Mouse (Mus musculus): ENCODE results near the gene Rpusd1. TPM values are rescaled to one million over a fixed set of nuclear protein-coding genes. Genes with fewer than 3 reads are reported as not detected.
"Not testable (repeated sequence)": the region's sequence is repeated elsewhere in the genome, so short reads cannot be mapped to it uniquely, and the experiment has no call there.

Gene Rpusd1
- total RNA-seq, 2 experiments from 2014 or later = 46.9 to 48.7 TPM

DNA sequence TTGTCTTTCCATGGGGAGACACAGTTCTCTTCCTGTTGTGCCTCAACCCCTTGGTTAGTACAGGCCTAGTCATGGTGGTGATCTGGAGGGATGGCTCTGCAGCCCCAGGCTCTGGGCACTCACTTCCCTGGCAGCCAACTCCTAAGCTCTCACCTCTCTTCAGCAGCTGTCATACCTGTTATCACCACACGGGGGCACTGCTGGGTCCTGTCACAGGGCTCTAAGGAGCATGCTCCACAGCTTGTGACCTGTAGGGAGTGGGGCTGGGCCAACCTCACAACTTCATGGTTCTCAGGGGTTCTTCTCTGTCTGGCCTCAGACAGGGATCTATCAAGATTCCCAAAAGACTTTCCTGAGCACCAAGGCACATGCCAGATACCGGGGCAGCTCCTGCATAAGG is 4.6 kb downstream of the Rpusd1 start:
- DNase-seq (ENCODE audit: low spot score in 2 of 2) = peak; percentile 86 to 89
- intact Hi-C loops (cut with DNase I) = loop anchor here (1.0 to 5.0 kb wide), 2 partner anchors 40 to 69 kb away; partner anchors contain the start of gene Narfl

DNA sequence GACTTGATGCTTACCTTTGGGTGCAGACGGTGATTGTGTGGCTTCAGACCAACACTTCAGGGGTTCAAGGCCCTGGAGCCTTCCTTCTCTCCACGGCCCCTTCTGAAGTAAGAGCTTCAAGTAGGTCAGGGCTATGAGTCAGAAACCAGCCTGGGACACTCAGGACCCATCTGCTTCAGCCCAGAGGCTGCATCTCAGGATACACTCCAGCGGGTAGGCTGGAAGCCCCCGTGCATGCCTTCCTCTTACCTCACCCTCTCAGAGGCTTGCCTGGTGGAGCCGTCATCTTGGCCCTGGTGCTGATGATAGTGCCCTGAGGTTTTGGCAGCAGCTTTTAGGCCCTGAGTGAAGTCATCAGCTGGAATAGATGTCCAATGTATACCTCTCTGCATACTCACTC is 7.8 kb downstream of the Rpusd1 start:
- DNase-seq (ENCODE audit: low spot score in 2 of 2) = no peak
- intact Hi-C loops (cut with DNase I) = no loop called here

DNA sequence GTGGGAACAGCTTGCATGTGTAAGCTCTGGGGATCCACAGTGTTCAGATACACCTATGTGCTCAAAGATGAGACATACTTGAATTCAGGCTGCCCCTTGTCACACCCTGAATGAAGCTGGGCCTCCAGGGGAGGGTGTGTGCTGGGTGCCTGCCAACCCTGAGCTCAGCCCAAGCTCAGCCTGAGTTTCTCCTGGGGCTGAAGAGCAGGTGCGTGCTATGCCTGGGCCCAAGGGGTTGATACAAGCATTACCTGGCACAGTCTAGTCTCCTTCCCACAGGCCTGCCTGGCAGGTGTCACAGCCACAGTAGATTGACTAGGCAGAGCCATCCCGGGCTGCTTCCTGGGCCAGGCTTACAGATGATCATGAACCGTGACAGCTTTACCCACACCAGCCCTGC is 8.3 kb downstream of the Rpusd1 start, which contains the start of gene Mslnl:
TSS of gene Mslnl (plus strand) at position 298 of the 400 bp plus-strand sequence.
- intact Hi-C loops (cut with DNase I) = no loop called here
- no peak for DNase-seq (ENCODE audit: low spot score in 2 of 2)

DNA sequence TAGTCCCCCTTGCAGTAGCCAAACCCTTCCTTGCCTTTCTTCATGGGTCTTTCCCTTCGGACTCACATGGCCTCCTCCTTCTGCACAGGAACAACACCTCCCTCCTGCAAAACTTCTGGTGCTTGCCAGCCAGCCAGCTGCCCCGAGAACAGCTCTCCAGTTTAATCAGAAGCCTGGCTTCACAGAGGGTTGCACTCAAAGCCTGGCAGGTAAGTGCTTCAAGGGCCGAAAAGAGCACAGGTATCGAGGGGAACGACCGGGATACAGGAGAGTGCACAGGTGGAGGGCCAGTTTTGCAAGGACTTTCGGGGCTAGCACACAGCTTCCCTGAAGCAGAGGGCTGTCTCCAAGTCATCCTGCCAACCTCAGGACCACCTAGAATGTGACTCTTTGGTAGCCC is 11.4 kb downstream of the Rpusd1 start:
- no peak for DNase-seq (ENCODE audit: low spot score in 2 of 2)
- intact Hi-C loops (cut with DNase I) = no loop called here

DNA sequence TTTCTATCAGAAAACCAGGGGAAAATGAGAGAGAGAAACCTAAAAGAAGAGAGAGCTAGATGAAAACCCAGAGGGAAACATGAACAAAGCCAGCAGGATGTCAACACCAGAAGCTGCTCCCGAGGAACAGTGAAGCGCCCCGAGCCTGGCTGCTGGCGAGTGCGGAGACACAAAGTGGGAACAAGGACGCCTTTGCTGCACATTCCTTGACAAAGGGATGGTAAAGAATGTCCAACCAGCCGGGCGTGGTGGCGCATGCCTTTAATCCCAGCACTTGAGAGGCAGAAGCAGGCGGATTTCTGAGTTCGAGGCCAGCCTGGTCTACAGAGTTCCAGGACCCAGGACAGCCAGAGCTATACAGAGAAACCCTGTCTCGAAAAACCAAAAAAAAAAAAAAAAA is 14.0 kb downstream of the Rpusd1 start:
- intact Hi-C loops (cut with DNase I) = loop anchor here (10.0 kb wide), 1 partner anchor 917 kb away; no protein-coding TSS in a partner anchor
- not testable (repeated sequence) for DNase-seq (ENCODE audit: low spot score in 2 of 2)

DNA sequence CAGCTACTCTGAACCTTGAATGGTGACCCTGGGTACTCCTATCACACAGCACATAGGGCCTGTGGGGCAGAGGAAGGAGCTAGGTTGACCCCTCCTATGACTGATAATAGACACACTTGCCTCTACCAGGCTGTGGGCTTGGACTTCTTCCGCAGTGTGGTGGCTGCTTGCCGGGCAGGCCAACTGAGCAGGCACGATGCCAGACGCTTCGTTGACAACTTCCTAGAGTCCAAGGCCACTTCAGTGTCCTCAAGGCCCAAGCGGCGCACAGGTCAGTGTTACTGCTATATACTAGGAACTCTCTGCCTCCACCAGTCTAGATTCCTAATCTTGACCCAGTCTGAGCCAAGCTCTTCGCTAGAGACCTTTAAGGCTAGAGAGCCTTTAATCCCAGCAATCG is 16.4 kb downstream of the Rpusd1 start:
- DNase-seq (ENCODE audit: low spot score in 2 of 2) = no peak
- intact Hi-C loops (cut with DNase I) = loop anchor here (10.0 kb wide), 1 partner anchor 919 kb away; no protein-coding TSS in a partner anchor

DNA sequence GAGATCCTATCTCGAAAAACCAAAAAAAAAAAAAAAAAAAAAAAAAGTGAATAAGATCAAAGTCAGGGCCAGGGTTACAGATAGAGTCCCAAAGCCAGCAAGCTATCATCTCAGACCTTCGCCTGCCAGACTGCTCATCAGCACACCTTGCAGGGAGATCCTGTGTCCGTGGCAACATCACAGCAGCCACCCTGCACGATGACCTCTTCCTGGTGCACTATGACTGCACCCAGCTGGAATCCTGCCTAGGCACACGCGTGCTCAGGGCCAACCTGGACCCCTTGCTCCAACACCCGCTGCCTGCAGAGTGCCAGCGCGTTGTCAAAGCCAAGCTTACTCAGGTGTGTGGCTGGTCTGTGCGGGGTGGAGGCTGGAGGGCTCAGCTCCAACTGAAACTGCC is 16.8 kb downstream of the Rpusd1 start:
- DNase-seq (ENCODE audit: low spot score in 2 of 2) = no peak
- intact Hi-C loops (cut with DNase I) = loop anchor here (10.0 kb wide), 1 partner anchor 920 kb away; no protein-coding TSS in a partner anchor

DNA sequence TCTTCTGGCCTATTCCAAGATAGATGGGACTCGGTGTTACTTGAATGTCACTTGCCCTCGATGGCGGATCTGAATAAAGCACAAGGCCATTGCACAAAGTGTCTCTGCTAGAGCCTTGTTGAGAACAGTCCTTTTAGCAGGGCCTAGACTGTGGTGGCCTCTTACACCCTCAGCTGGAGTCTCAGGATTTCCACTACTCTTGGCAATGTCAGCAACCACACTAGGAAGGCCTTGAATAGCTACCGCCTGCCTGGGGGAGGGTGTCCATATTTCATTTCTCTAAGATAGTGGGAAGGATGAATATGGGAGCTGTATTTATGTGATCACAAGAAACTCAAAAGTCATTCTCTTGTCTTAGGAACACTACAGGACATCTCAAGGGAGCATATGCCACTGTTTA is 20.8 kb downstream of the Rpusd1 start:
- intact Hi-C loops (cut with DNase I) = loop anchor here (10.0 kb wide), 1 partner anchor 923 kb away; no protein-coding TSS in a partner anchor
- peak in 1 of 2 experiments; percentile 47 for DNase-seq (ENCODE audit: low spot score in 2 of 2)

DNA sequence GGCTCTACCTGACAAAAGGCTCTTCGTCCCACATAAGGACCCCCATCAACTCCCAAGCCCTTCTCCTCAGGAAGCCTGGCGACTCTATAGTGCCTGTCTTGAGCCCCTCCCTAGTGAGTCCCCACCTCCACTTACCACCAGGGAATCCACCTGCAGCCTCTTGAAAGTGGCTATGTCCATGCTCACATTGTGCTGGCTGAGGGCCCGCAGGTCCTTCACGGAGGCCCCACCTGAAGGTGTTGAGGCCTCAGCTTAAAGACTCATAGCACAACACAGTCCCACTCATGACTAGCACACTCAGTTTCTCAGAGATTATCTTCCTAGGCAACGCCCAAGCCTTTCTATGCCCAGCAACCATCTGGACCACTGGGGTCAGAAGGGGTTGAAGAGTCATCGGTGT is 21.8 kb downstream of the Rpusd1 start:
- intact Hi-C loops (cut with DNase I) = loop anchor here (10.0 kb wide), 1 partner anchor 925 kb away; no protein-coding TSS in a partner anchor
- DNase-seq (ENCODE audit: low spot score in 2 of 2) = no peak

DNA sequence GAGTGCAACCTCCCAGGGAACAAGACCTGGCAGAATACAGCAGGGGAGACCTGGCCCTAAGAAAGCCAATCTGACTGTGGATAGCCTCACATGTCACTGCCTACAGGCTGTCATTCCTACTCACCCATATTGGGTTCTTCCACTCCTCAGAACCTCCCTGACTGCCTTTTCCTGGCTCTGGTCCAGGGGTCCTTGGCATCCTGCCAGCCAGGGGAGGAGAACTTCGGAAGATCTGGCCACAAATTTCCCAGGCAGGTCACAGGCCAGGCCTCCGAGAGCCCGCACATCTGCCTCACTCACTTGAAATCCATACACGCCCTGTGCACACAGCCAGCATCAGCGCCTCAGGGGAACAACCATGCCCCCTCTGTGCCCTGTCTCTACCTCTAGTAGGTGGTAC is 24.0 kb downstream of the Rpusd1 start:
- DNase-seq (ENCODE audit: low spot score in 2 of 2) = peak in 1 of 2 experiments; percentile 19
- intact Hi-C loops (cut with DNase I) = no loop called here

DNA sequence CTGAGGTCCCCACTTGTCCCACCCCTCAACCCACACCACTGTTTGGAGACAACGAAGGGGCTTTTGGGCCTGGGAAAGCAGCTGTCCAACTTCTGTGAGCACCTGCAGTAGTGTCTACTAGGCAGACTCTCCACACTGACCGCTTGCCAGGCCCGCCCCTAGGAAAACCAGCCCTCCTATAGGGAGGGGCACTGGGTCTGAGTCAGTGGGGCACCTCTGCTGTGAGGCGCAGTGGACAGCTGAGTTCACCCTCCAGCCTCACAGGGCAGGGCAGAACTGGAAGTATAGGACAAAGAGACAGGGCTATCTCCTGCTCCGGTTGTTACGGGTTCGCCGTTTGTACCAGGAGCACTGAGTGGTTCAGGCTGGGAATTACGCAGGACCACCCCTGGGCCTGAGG is 26.8 kb downstream of the Rpusd1 start, which contains the start of gene Msln:
TSS of gene Msln (minus strand) at position 138 of the 400 bp plus-strand sequence.
- intact Hi-C loops (cut with DNase I) = no loop called here
- DNase-seq (ENCODE audit: low spot score in 2 of 2) = no peak

DNA sequence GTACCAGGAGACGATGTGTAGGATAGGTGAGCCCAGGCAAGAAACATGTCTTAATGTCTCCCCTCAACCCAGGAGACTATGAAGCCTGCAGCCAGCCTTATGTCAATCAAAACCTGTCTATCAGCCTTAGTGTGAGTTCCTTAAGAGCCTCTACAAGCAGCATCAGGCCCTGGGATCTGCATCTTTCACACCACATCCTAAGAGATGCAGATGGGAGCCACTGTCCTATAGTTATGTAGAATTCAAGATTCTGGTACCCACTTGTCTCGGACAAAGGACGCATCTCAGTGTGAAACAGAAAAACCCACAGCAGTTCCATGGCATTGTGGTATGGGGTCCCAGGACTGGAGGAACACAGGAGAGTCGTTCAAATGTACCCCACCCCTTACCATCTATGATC is 27.6 kb downstream of the Rpusd1 start:
- no peak for DNase-seq (ENCODE audit: low spot score in 2 of 2)
- intact Hi-C loops (cut with DNase I) = no loop called here

DNA sequence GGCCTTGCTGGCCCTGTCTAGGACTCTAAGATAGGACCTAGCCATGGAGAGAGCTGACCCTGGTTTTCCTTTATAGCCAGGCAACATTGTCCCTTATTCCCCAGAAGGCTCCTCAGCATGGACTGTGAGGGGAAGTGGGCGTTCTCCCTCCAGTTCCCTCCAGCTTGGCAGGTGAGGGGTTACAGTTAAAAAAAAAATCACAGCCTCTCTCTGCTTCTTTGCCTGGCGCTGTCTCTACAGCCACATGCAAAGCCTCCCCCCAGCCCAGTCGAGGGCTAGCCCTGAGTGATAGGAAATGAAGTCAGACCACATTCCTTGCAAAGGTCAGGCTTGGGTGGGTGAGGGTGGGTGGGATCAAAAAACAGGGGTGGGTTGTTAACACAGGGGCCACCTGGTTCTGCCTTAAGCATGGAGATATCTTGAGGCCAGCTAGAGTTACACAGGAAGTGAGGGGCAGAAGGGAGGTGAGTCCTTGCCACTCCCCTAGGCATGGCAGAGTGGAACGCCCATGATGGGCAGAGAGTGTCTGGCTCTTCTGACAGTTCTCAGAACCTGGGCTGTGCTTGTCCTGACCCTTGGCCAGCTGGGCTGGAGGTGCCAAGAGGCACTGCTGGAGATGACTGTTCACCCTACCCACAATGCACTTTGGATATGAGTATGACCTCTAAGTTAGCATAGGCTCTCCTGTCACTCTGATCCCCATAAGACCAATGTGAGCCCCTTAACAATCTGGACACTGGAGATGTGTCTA is 28.3 kb downstream of the Rpusd1 start:
- intact Hi-C loops (cut with DNase I) = no loop called here
- DNase-seq (ENCODE audit: low spot score in 2 of 2) = no peak

DNA sequence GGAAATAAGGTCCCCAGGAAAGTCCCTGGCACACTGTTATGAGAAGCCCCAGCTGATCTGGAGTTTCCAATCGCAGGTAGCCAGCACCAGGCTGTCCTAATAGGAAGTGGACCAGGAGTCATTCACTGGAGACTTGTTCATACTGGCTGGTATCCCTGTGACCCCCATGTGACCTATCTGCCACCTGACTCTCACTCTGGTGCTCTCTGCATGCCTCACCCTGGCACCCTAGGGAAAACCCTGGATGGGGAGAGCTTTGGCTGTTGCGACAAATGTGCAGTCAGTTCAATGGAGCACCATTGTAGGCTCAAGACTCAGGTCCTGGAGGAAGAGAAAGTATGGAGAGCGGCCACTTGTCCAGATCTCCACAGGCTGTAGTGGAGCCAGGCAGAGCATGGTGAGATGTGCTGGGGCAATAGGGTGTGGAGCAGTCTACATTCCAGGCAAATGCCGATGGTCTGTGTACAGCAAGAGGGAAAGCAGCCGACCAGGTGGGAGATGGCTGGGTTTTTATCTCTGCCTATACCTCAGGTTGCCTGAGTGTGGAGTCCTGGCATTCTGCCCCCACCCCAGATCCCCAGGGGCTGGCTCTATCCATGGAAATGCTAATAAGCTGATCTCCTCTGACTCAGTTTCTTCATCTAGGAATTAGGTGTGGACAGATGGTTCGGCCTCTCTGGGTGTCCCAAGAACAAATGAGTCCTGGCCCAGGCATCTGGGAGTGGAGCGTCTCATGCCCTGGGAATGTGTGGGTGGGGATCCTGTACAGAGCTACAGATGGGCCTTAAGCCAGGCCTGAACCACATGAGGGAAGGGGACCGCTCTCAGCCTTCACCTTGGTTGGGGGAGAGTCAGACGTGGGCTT is 29.1 kb downstream of the Rpusd1 start:
- intact Hi-C loops (cut with DNase I) = no loop called here
- DNase-seq (ENCODE audit: low spot score in 2 of 2) = no peak

DNA sequence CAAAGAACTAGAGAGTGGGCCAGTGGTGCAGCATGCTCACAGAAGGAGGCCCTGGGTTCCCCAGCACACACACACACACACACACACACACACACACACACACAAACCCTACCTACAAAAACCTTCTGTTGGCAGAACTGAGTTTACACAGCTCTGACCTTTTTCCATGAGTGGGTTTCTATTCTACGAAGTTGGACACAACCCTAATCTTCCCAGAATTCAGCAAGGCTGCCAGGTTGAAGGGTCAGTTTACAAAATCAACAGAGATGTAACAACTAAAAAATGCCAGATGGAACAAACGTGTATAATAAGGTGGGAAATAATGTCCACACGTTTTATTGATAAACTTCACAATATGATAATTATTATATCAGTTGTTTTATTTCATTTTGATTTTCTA is 30.2 kb downstream of the Rpusd1 start:
- intact Hi-C loops (cut with DNase I) = no loop called here
- no peak for DNase-seq (ENCODE audit: low spot score in 2 of 2)

DNA sequence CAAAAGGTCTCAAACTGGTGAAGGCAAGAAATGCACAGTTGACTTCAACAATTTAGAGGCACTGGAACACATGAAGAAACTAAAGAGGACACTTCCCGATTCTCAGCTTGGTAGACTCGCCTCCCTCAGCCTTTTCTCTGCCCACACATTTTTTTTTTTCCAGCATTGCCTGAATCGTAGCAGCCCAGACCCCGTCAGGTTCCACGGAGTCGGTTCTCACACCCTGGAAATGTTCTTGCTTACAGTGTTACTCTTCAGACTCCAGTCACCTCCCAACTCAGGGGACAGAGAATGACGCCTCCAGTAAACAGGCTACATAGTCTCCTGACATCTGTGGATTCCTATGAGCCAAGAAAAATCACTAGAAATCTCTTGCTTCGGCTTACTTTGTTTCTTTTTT is 32.7 kb downstream of the Rpusd1 start:
- intact Hi-C loops (cut with DNase I) = loop anchor here (5.0 kb wide), 1 partner anchor 42 kb away; no protein-coding TSS in a partner anchor
- peak in 1 of 2 experiments; percentile 82 for DNase-seq (ENCODE audit: low spot score in 2 of 2)

DNA sequence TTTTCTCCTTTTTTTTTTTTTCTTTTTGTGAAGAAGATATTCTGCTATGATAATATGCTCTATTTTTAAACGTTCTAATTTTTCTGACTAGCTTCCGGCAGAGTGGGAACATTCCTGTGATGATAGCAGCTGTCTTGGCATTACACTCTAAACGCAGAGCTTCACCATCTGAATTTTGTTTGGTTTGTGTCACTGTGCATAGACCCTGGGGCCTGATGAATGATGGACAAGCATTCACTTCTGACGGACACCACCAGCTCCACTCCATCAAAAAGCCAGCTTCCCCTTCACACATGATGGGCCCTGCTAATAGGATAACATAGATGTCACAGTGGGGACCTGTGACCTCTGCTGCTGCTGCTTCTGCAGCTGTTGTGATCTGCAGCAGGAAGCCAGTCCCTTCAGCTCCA is 34.1 kb downstream of the Rpusd1 start:
- intact Hi-C loops (cut with DNase I) = loop anchor here (5.0 kb wide), 1 partner anchor 41 kb away; no protein-coding TSS in a partner anchor
- peak; percentile 59 to 85 for DNase-seq (ENCODE audit: low spot score in 2 of 2)

DNA sequence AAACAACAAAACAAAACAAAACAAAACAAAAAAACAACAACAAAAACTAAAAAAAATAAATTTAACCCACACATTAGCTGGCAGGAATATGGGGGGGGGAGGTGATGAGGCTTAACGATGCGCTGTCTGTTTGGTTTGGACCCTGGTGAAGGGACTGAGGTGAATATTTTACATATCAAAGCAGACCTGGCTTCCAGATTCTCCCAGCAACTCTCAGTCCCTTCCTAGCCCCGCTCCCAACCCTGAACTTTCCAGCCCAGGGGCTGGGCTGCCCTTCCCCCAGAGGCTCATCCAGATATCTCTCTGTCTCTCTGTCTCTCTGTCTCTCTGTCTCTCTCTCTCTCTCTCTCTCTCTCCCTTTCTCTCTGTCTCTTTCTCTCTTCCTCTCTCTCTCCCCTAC is 35.1 kb downstream of the Rpusd1 start:
- intact Hi-C loops (cut with DNase I) = loop anchor here (5.0 kb wide), 1 partner anchor 40 kb away; no protein-coding TSS in a partner anchor
- DNase-seq (ENCODE audit: low spot score in 2 of 2) = no peak

DNA sequence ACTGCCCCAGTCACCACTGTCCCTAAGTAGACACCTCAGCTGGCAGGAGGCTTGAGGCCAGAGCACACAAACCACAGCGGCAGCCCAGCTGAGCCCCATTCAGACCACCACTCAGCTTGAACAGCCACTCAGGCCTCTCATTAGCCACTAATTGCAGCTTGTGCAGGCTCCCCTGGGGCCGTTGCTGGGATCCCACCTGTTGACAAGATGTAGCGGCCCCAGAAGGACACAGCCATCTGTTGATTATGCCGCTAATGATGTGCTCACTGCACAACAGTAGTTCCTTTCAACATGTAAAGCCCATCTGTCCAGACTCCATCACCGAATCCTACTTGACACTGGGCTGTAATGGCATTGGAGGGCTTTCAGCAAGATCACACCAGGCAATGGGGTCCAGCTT is 38.4 kb downstream of the Rpusd1 start:
- intact Hi-C loops (cut with DNase I) = no loop called here
- DNase-seq (ENCODE audit: low spot score in 2 of 2) = no peak

DNA sequence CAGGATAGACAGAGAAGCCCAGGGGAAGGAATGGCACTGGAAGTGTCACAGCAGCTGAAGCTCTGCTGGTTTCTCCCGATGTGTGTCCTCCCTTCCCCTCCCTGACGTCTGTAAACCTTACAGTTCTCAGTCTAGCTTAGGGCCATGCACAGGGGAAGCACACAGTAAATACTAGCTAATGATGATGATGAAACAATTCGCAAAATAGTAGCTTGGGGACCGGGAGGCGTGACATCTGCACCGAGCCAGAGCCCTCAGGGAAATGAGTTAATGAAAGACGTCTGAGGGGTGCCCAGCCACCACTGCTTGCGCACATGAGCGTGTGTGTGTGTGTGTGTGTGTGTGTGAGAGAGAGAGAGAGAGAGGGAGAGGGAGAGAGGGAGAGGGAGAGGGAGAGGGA is 41.9 kb downstream of the Rpusd1 start:
- intact Hi-C loops (cut with DNase I) = no loop called here
- no peak for DNase-seq (ENCODE audit: low spot score in 2 of 2)

Measured in left cerebral cortex, postnatal 25 days (tissue).